Comparison of ENCODE assay signal across 8 mouse cellular contexts in the genomic region with DNA sequence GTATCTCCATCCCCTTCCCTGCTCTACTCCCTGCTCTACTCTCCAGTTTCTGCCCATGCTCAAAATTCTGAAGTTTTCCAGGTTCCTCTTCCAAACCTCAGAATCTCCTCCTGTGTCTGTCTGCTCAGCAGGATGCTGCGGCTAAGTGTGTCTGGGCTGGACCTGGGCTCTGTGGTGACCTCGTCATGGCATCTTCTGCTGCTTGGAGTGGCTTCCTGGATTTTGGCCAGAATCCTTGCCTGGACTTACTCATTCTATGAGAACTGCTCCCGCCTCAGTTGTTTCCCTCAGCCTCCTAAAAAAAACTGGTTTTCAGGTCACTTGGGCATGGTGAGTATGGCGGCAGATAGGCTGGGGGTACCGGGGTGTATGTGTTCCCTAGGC. TPM values are rescaled to one million over a fixed set of nuclear protein-coding genes. Genes with fewer than 3 reads are reported as not detected.
DNase-seq lines count a peak whose midpoint lies in the region; ATAC-seq and TF ChIP-seq lines count a peak whose summit lies in the region.

No protein-coding gene starts in this region.

- TF ChIP-seq CTCF in small intestine, adult 2 months (IDR thresholded peaks at IDR 0.05; ENCODE audit: extremely low read depth, insufficient read length, insufficient replicate concordance, low read depth, low read length): no peak

- no peaks in the 10 kb centered on the region for H3K36me3 ChIP-seq in heart, embryonic 10.5 days
- H3K36me3 ChIP-seq in limb, embryonic 14.5 days (ENCODE audit: control insufficient read depth, insufficient read depth, low read length): no peaks in the 10 kb centered on the region
- H3K36me3 ChIP-seq in small intestine, adult 2 months (ENCODE audit: control insufficient read depth, insufficient read depth, low read length): peaks cover 4% of the 10 kb centered on the region

- no peaks in the 10 kb centered on the region for H3K27me3 ChIP-seq in heart, embryonic 10.5 days (ENCODE audit: insufficient read depth, poor library complexity, severe bottlenecking)
- no peaks in the 10 kb centered on the region for H3K27me3 ChIP-seq in limb, embryonic 14.5 days (ENCODE audit: control insufficient read depth, insufficient read depth, low read length)
- H3K27me3 ChIP-seq in small intestine, adult 2 months (ENCODE audit: control insufficient read depth, insufficient read depth, low read length): no peaks in the 10 kb centered on the region

- ATAC-seq in limb, embryonic 14.5 days (ENCODE audit: low FRiP score, low read depth): no peak

- no peaks in the 10 kb centered on the region for H3K9me3 ChIP-seq in heart, embryonic 10.5 days
- no peaks in the 10 kb centered on the region for H3K9me3 ChIP-seq in limb, embryonic 14.5 days (ENCODE audit: control insufficient read depth, low read length)

- H3K4me1 ChIP-seq in brown adipose tissue, adult 24 weeks (ENCODE audit: control insufficient read depth, insufficient read depth, insufficient read length, low read length): peaks cover 3% of the 10 kb centered on the region; the same call in 1 of the 2 replicates
- H3K4me1 ChIP-seq in heart, embryonic 10.5 days: peaks cover 13% of the 10 kb centered on the region; the same call in 1 of the 2 replicates
- H3K4me1 ChIP-seq in limb, embryonic 14.5 days (ENCODE audit: control insufficient read depth, insufficient read depth, low read length): no peaks in the 10 kb centered on the region
- H3K4me1 ChIP-seq in small intestine, adult 2 months (ENCODE audit: control insufficient read depth, insufficient read depth, insufficient read length, low read length): peaks cover 27% of the 10 kb centered on the region; the same call in 1 of the 2 replicates

- DNase-seq in gastrocnemius, postnatal 14 days: peak; percentile 14
- no peak for DNase-seq in gastrocnemius, postnatal 4 days (ENCODE audit: low spot score in 2 of 2)
- no peak for DNase-seq in heart, embryonic 10.5 days (ENCODE audit: low spot score)
- DNase-seq in limb, embryonic 14.5 days (ENCODE audit: low spot score): no peak
- DNase-seq in layer of hippocampus, adult 8-10 months (ENCODE audit: low spot score in 2 of 2): no peak
- no peak for DNase-seq in left cerebral cortex, adult 9 months (ENCODE audit: low spot score in 2 of 2)

- intact Hi-C loops in gastrocnemius, postnatal 14 days (cut with DNase I; ENCODE audit: low total_unique reads): no loop called here

- TF ChIP-seq POLR2A in limb, embryonic 14.5 days (IDR thresholded peaks at IDR 0.05; ENCODE audit: borderline replicate concordance, extremely low read depth, insufficient read depth, insufficient read length): no peak
- TF ChIP-seq POLR2A in small intestine, adult 2 months (IDR thresholded peaks at IDR 0.05; ENCODE audit: low read depth, low read length): no peak

- peak overlapping the region; percentile 61 for H3K4me3 ChIP-seq in brown adipose tissue, adult 24 weeks (ENCODE audit: insufficient read depth, low read depth, low read length)
- peak overlapping the region; percentile 55 for H3K4me3 ChIP-seq in heart, embryonic 10.5 days
- peak overlapping the region; percentile 48 for H3K4me3 ChIP-seq in limb, embryonic 14.5 days (replicated peaks; ENCODE audit: low read length)
- H3K4me3 ChIP-seq in small intestine, adult 2 months (ENCODE audit: low read depth, low read length): peak overlapping the region; percentile 64

- peak overlapping the region; percentile 62 for H3K4me2 ChIP-seq in limb, embryonic 14.5 days (replicated peaks; ENCODE audit: low read depth, low read length, severe bottlenecking)

- H3K27ac ChIP-seq in brown adipose tissue, adult 24 weeks (replicated peaks; ENCODE audit: low read depth, low read length): no peak overlapping the region
- H3K27ac ChIP-seq in heart, embryonic 10.5 days: peak overlapping the region; percentile 53; the same call in 1 of the 2 replicates
- no peak overlapping the region for H3K27ac ChIP-seq in limb, embryonic 14.5 days (replicated peaks; ENCODE audit: low read depth, low read length)
- peak overlapping the region; percentile 61 for H3K27ac ChIP-seq in small intestine, adult 2 months (ENCODE audit: insufficient read depth, low read depth, low read length)

- 70% methylated on average over 5 of the region's 5 CpGs for WGBS in heart, embryonic 10.5 days
- WGBS in limb, embryonic 14.5 days: 66% methylated on average over 5 of the region's 5 CpGs
- 32% methylated on average over 5 of the region's 5 CpGs for WGBS in small intestine, adult 2 months

- peak overlapping the region; percentile 55 for H3K9ac ChIP-seq in limb, embryonic 14.5 days (ENCODE audit: low read depth, low read length, severe bottlenecking)

RNA-seq across cellular contexts. Expression of a gene that starts 0.5 kb away (rescaled TPM):
- 1 to 10 TPM; 2.0 to 2.3 TPM for total RNA-seq in gastrocnemius, postnatal 14 days (2021)
- 1 to 10 TPM; 5.2 to 9.1 TPM for total RNA-seq in gastrocnemius, postnatal 4 days (2021)
- polyA plus RNA-seq in brown adipose tissue, adult 24 weeks (2012; ENCODE audit: insufficient read depth, insufficient read length, missing spikeins): 6.3 and 7.3 TPM in 2 replicates
- 15.8 and 18.3 TPM in 2 replicates for polyA plus RNA-seq in heart, embryonic 10.5 days (2016; fragmentation: Nextera tagmentation; extraction: Ambion mirVana)
- 34.0 and 39.5 TPM in 2 replicates for polyA plus RNA-seq in limb, embryonic 14.5 days (2012; rRNA removed)
- polyA plus RNA-seq in limb, embryonic 14.5 days (2014; fragmentation: Nextera tagmentation; extraction: Ambion mirVana): 16.7 and 18.6 TPM in 2 replicates
- 69.4 and 140 TPM in 2 replicates for polyA plus RNA-seq in small intestine, adult 2 months (2012; rRNA removed)
- total RNA-seq in layer of hippocampus, adult 8-10 months (2022): 10 to 100 TPM in 1 of 4 experiments, 1 to 10 TPM in 3; 7.7 to 10.1 (median 7.9) TPM

RNA-seq across cellular contexts. Expression of a gene that starts 31.0 kb away (rescaled TPM):
- 1 to 10 TPM in 1 of 2 experiments, under 1 TPM in 1; 0.90 to 1.3 TPM for total RNA-seq in gastrocnemius, postnatal 14 days (2021)
- total RNA-seq in gastrocnemius, postnatal 4 days (2021): 1 to 10 TPM; 2.1 to 3.3 TPM
- 3.8 and 3.9 TPM in 2 replicates for polyA plus RNA-seq in brown adipose tissue, adult 24 weeks (2012; ENCODE audit: insufficient read depth, insufficient read length, missing spikeins)
- 4.1 and 4.9 TPM in 2 replicates for polyA plus RNA-seq in heart, embryonic 10.5 days (2016; fragmentation: Nextera tagmentation; extraction: Ambion mirVana)
- polyA plus RNA-seq in limb, embryonic 14.5 days (2012; rRNA removed): 16.5 and 26.0 TPM in 2 replicates
- 7.7 and 11.7 TPM in 2 replicates for polyA plus RNA-seq in limb, embryonic 14.5 days (2014; fragmentation: Nextera tagmentation; extraction: Ambion mirVana)
- polyA plus RNA-seq in small intestine, adult 2 months (2012; rRNA removed): 2.3 and 2.5 TPM in 2 replicates
- total RNA-seq in layer of hippocampus, adult 8-10 months (2022): 1 to 10 TPM; 3.6 to 8.1 (median 5.2) TPM

Comparison
In these comparisons a context has a peak if more than half of its experiments do, and no peak if none do; other contexts are left out.
1. H3K27ac ChIP-seq: peak in heart, embryonic 10.5 days (single experiment) and small intestine, adult 2 months (single experiment); none in brown adipose tissue, adult 24 weeks (single experiment) and limb, embryonic 14.5 days (single experiment).
2. Peak in every context shown above with its lines, with median percentiles within 50 percentile points of each other: H3K4me3 ChIP-seq.